Mouse (Mus musculus) CH12.LX (cell line): ENCODE measurements around the gene Lce1d. TPM values are rescaled to one million over a fixed set of nuclear protein-coding genes. Genes with fewer than 3 reads are reported as not detected.
A peak's percentile ranks its signal among the peaks of the same experiment; 100 is the strongest.

Source experiments
- DNase-seq: peaks from one replicate; pipeline ENCODE4 v3.0.0-alpha.2; 2013; ENCODE audit errors: extremely low read depth
- H3K27ac ChIP-seq: 2 replicates; pipeline ENCODE4 v1.5.1; 2012; ENCODE audit warnings: low read depth, mild to moderate bottlenecking, control low read depth, moderate library complexity; ENCODE audit not compliant: insufficient read depth
- H3K27me3 ChIP-seq: replicated peaks from 2 replicates; pipeline ENCODE3; 2012; ENCODE audit warnings: inconsistent platforms
- H3K36me3 ChIP-seq, 2 experiments: replicated peaks in 1 of 2; 2 replicates each; pipeline versions ENCODE3 to v1.6.1; 2012; ENCODE audit warnings: inconsistent platforms in 1 of 2, low read length in 1 of 2, mild to moderate bottlenecking in 1 of 2, mixed read lengths in 1 of 2, moderate library complexity in 1 of 2; ENCODE audit not compliant: control insufficient read depth in 1 of 2, insufficient read depth in 1 of 2
- H3K4me1 ChIP-seq, 2 experiments: 2 replicates each; pipeline ENCODE4 v1.6.1; 2012; ENCODE audit warnings: inconsistent platforms in 1 of 2, moderate library complexity in 1 of 2; ENCODE audit not compliant: insufficient read depth in 2 of 2, control insufficient read depth in 1 of 2
- H3K4me2 ChIP-seq: 2 replicates; pipeline ENCODE4 v1.6.1; 2012; ENCODE audit warnings: low read depth, mild to moderate bottlenecking, control low read depth; ENCODE audit not compliant: poor library complexity, insufficient read depth, severe bottlenecking
- H3K4me3 ChIP-seq, 3 experiments: fragments of 150-350 bp in 1 of 3; sonication (generic) in 1 of 3; replicated peaks in 1 of 3; 2 replicates each; pipeline versions ENCODE3 to v1.5.1; 2011 to 2012; ENCODE audit warnings: low read depth in 2 of 3, low read length in 2 of 3, mild to moderate bottlenecking in 2 of 3, moderate library complexity in 2 of 3, control low read depth in 1 of 3, improper control_type of control experiment in 1 of 3, inconsistent platforms in 1 of 3, mixed read lengths in 1 of 3; ENCODE audit not compliant: poor library complexity in 1 of 3
- H3K79me2 ChIP-seq: replicated peaks from 2 replicates; pipeline ENCODE4 v1.6.1; 2012; ENCODE audit warnings: mild to moderate bottlenecking, moderate library complexity; ENCODE audit not compliant: control insufficient read depth, poor library complexity, insufficient read depth, severe bottlenecking; ENCODE audit errors: extremely low read depth
- H3K9ac ChIP-seq: 2 replicates; pipeline ENCODE4 v1.6.1; 2012; ENCODE audit warnings: low read depth, mild to moderate bottlenecking, control low read depth, moderate library complexity; ENCODE audit not compliant: insufficient read depth
- H3K9me3 ChIP-seq: replicated peaks from 2 replicates; pipeline ENCODE3; 2012; ENCODE audit warnings: low read length, inconsistent platforms, mixed read lengths
- CHD2 ChIP-seq: IDR thresholded peaks from 2 replicates; pipeline ENCODE4 v1.6.1; 2011; ENCODE audit warnings: low read length, improper control_type of control experiment
- CTCF ChIP-seq, 2 experiments: IDR thresholded peaks in 1 of 2; conservative IDR thresholded peaks in 1 of 2; 2 replicates each; pipeline ENCODE4 v1.5.1; 2011 to 2012; ENCODE audit warnings: low read depth in 2 of 2, low read length in 2 of 2, improper control_type of control experiment in 1 of 2, inconsistent platforms in 1 of 2, mild to moderate bottlenecking in 1 of 2, moderate library complexity in 1 of 2
- E2F4 ChIP-seq: IDR thresholded peaks from 2 replicates; pipeline ENCODE4 v1.6.1; 2011; ENCODE audit warnings: low read depth, low read length, improper control_type of control experiment; ENCODE audit not compliant: insufficient replicate concordance
- ELF1 ChIP-seq: IDR thresholded peaks from 2 replicates; pipeline ENCODE4 v1.6.1; 2014; ENCODE audit warnings: low read depth, mild to moderate bottlenecking, inconsistent platforms, low read length, improper control_type of control experiment
- EP300 ChIP-seq: IDR thresholded peaks from 2 replicates; pipeline ENCODE4 v1.6.1; 2011; ENCODE audit warnings: low read length, improper control_type of control experiment
- ETS1 ChIP-seq: conservative IDR thresholded peaks from 2 replicates; pipeline ENCODE4 v1.6.1; 2012; ENCODE audit warnings: low read depth, mild to moderate bottlenecking, inconsistent platforms, low read length, improper control_type of control experiment, moderate library complexity
- GABPA ChIP-seq: IDR thresholded peaks from 2 replicates; pipeline ENCODE4 v1.6.1; 2012; ENCODE audit warnings: low read depth, low read length, improper control_type of control experiment, inconsistent platforms; ENCODE audit not compliant: insufficient replicate concordance
- JUND ChIP-seq: conservative IDR thresholded peaks from 2 replicates; pipeline ENCODE4 v1.6.1; 2011; ENCODE audit warnings: low read depth, low read length, improper control_type of control experiment
- MXI1 ChIP-seq: IDR thresholded peaks from 2 replicates; pipeline ENCODE4 v1.6.1; 2011; ENCODE audit warnings: mild to moderate bottlenecking, low read depth, low read length, improper control_type of control experiment
- MYC ChIP-seq: IDR thresholded peaks from 2 replicates; pipeline ENCODE4 v1.6.1; 2011; ENCODE audit warnings: low read depth, mild to moderate bottlenecking, improper control_type of control experiment, low read length
- NELFE ChIP-seq: IDR thresholded peaks from 2 replicates; pipeline ENCODE4 v1.6.1; 2011; ENCODE audit warnings: low read depth, low read length, improper control_type of control experiment
- NRF1 ChIP-seq: IDR thresholded peaks from 2 replicates; pipeline ENCODE4 v1.6.1; 2014; ENCODE audit warnings: low read depth, mild to moderate bottlenecking, inconsistent platforms, low read length, improper control_type of control experiment, moderate library complexity
- PAX5 ChIP-seq: IDR thresholded peaks from 2 replicates; pipeline ENCODE4 v1.6.1; 2012; ENCODE audit warnings: low read length, inconsistent platforms, mixed read lengths
- POLR2A ChIP-seq: IDR thresholded peaks from 2 replicates; pipeline ENCODE4 v1.6.1; 2011; ENCODE audit warnings: low read depth, mild to moderate bottlenecking, improper control_type of control experiment, low read length
- POLR2AphosphoS2 ChIP-seq: IDR thresholded peaks from 2 replicates; pipeline ENCODE4 v1.6.1; 2011; ENCODE audit warnings: low read depth, low read length, improper control_type of control experiment
- SIN3A ChIP-seq: IDR thresholded peaks from 2 replicates; pipeline ENCODE4 v1.6.1; 2012; ENCODE audit warnings: low read length, improper control_type of control experiment, inconsistent platforms
- SMC3 ChIP-seq: IDR thresholded peaks from 2 replicates; pipeline ENCODE4 v1.6.1; 2011; ENCODE audit warnings: low read depth, low read length, improper control_type of control experiment
- USF1 ChIP-seq: IDR thresholded peaks from 2 replicates; pipeline ENCODE4 v1.6.1; 2014; ENCODE audit warnings: low read depth, mild to moderate bottlenecking, inconsistent platforms, low read length, improper control_type of control experiment
- ZC3H11A ChIP-seq: IDR thresholded peaks from 2 replicates; pipeline ENCODE4 v1.6.1; 2012; ENCODE audit warnings: low read depth, mild to moderate bottlenecking, inconsistent platforms, low read length, improper control_type of control experiment
- ZKSCAN1 ChIP-seq: IDR thresholded peaks from 2 replicates; pipeline ENCODE4 v1.6.1; 2012; ENCODE audit warnings: low read depth, inconsistent platforms, low read length, improper control_type of control experiment, borderline replicate concordance
- ZNF384 ChIP-seq: IDR thresholded peaks from 2 replicates; pipeline ENCODE4 v1.6.1; 2012; ENCODE audit warnings: low read depth, low read length, improper control_type of control experiment, inconsistent platforms
- dilution Hi-C: fragments of 300-500 bp; cut with MboI; formaldehyde crosslinking; loops from 2 replicates; pipeline ENCODE4 v1.14.3; 2020; ENCODE audit warnings: low sequenced_read_pairs; ENCODE audit not compliant: extremely low pct_unique_long_range_greater_than_20kb, extremely low pct_ligation_motif_present
- in situ Hi-C: fragments of 300-500 bp; cut with MboI; formaldehyde crosslinking; loops from 3 replicates; pipeline ENCODE4 v1.14.3; 2019; ENCODE audit warnings: low sequenced_read_pairs, low pct_ligation_motif_present, low pct_unique_long_range_greater_than_20kb, mixed read lengths
- polyA plus RNA-seq: library from polyadenylated mRNA; unstranded; fragments of >175 nt; gene quantifications from 2 replicates; pipeline ENCODE4 v1.2.1, GENCODE M21; 2012; ENCODE audit warnings: low read depth; ENCODE audit not compliant: insufficient read length
- total RNA-seq, 2 experiments: library from RNA; depleted of rRNA; stranded (reverse); fragments of 300-350 nt in 1 of 2; fragments of >200 nt in 1 of 2; gene quantifications; 2 replicates each; pipeline ENCODE4 v1.2.3; 2012 to 2014

The Lce1d gene
- total and polyA plus RNA-seq, 3 experiments, result not detected

GRCm38 (mm10) chr3:92715122-92715521 lies 28.1 kb upstream of the Lce1d start:
- H3K9me3 ChIP-seq, result no peaks in the 10 kb centered on the region

GRCm38 (mm10) chr3:92708974-92709373 lies 22.0 kb upstream of the Lce1d start, which contains the start of gene Lce1e:
Lce1e (minus strand) TSS chr3:92709074.
- H3K9ac ChIP-seq, result no peak within 1 kb of the TSS
- no peak within 1 kb of the TSS; the same call in 1 of the 2 replicates for H3K27ac ChIP-seq
- dilution Hi-C loops (no loop called here), in situ Hi-C loops (no loop called here)
- TF ChIP-seq ZKSCAN1 (no peak), EP300 (no peak), JUND (no peak), POLR2A (no peak), POLR2AphosphoS2 (no peak), SMC3 (no peak), E2F4 (no peak), ZC3H11A (no peak), SIN3A (no peak), ZNF384 (no peak), PAX5 (no peak), NRF1 (no peak), NELFE (no peak)
- H3K27me3 ChIP-seq, result no peaks in the 10 kb centered on the region
- no peak within 1 kb of the TSS for H3K4me3 ChIP-seq
- DNase-seq, result no peak
- H3K4me2 ChIP-seq, result no peak within 1 kb of the TSS
- H3K4me1 ChIP-seq, result no peaks in the 10 kb centered on the region
- H3K79me2 ChIP-seq, result no peaks in the 10 kb centered on the region
- no peaks in the 10 kb centered on the region for H3K36me3 ChIP-seq
- no peaks in the 10 kb centered on the region for H3K9me3 ChIP-seq

More at GRCm38 (mm10) chr3:92715122-92715521, 28.1 kb upstream of the Lce1d start:
- in situ Hi-C loops (no loop called here), dilution Hi-C loops (no loop called here)
- Histone ChIP-seq H3K9ac (no peak overlapping the region), H3K4me2 (no peak overlapping the region), H3K4me1 (no peaks in the 10 kb centered on the region), H3K4me3 (no peak overlapping the region), H3K79me2 (no peaks in the 10 kb centered on the region), H3K36me3 (no peaks in the 10 kb centered on the region), H3K27ac (no peak overlapping the region), H3K27me3 (no peaks in the 10 kb centered on the region)
- TF ChIP-seq ZKSCAN1 (no peak), CTCF (conservative IDR thresholded peaks at IDR 0.05 in 1 of 2, IDR thresholded peaks at IDR 0.05 in 1 of 2; ENCODE audit: low read depth in 2 of 2, low read length in 2 of 2) (peak in 1 of 2 experiments; percentile 20; a peak in 1 of 4 replicates), GABPA (no peak)
- DNase-seq, result peak; percentile 8

GRCm38 (mm10) chr3:92694613-92695012 lies 7.6 kb upstream of the Lce1d start:
- no peak overlapping the region for H3K4me2 ChIP-seq
- dilution Hi-C loops (no loop called here), in situ Hi-C loops (no loop called here)
- no peak overlapping the region for H3K27ac ChIP-seq
- H3K9ac ChIP-seq, result no peak overlapping the region
- no peaks in the 10 kb centered on the region for H3K79me2 ChIP-seq
- no peak overlapping the region for H3K4me3 ChIP-seq
- TF ChIP-seq CTCF (conservative IDR thresholded peaks at IDR 0.05 in 1 of 2, IDR thresholded peaks at IDR 0.05 in 1 of 2; ENCODE audit: low read depth in 2 of 2, low read length in 2 of 2) (no peak), GABPA (no peak), USF1 (no peak), EP300 (no peak), ELF1 (no peak), POLR2AphosphoS2 (no peak), MXI1 (no peak), MYC (no peak), ETS1 (no peak), NRF1 (no peak), SIN3A (no peak), CHD2 (no peak)
- H3K9me3 ChIP-seq, result no peaks in the 10 kb centered on the region
- DNase-seq, result no peak
- H3K27me3 ChIP-seq, result no peaks in the 10 kb centered on the region
- H3K4me1 ChIP-seq, result no peaks in the 10 kb centered on the region
- no peaks in the 10 kb centered on the region for H3K36me3 ChIP-seq
